Mouse (Mus musculus): ENCODE data around the gene Abcb9. TPM values are rescaled to one million over a fixed set of nuclear protein-coding genes. Genes with fewer than 3 reads are reported as not detected.

Gene Abcb9
- total RNA-seq (2021) = 10 to 100 TPM in 1 of 2 experiments, 1 to 10 TPM in 1; 8.9 to 10.7 TPM
- long read RNA-seq, experiment 1, transcript Abcb9-201 (12 exons, 3,661 nt) = major isoform, 10 of 14 reads
- long read RNA-seq, experiment 1, partial matches to known transcripts = 1 of 14 reads
- long read RNA-seq, experiment 1, other reads (novel, unspliced or antisense) = 3 of 14 reads
- long read RNA-seq, experiment 2, partial matches to known transcripts = 1 of 5 reads
- long read RNA-seq, experiment 2, other reads (novel, unspliced or antisense) = 1 of 5 reads

GRCm38 (mm10) chr5:124095596-124096232 is at the start of gene Abcb9:
TSS of gene Abcb9 (minus strand) at chr5:124095798.
- DNase-seq = peak; percentile 98

- DNase-seq = no peak
Observed at GRCm38 (mm10) chr5:124138066-124138465, 42.5 kb upstream of the Abcb9 start.

- DNase-seq = no peak
Observed at GRCm38 (mm10) chr5:124134261-124134660, 38.7 kb upstream of the Abcb9 start.

- DNase-seq = no peak
Observed at GRCm38 (mm10) chr5:124125093-124125492, 29.5 kb upstream of the Abcb9 start.

- no peak for DNase-seq
Observed at GRCm38 (mm10) chr5:124122357-124122756, 26.8 kb upstream of the Abcb9 start.

GRCm38 (mm10) chr5:124119204-124119603 is 23.6 kb upstream of the Abcb9 start:
- no peak for DNase-seq

GRCm38 (mm10) chr5:124115990-124116845 is 20.6 kb upstream of the Abcb9 start, which contains the start of gene Arl6ip4:
TSS of gene Arl6ip4 (plus strand) at chr5:124116089.
- peak; percentile 75 to 91 for DNase-seq

GRCm38 (mm10) chr5:124115531-124115930 is 19.9 kb upstream of the Abcb9 start:
- no peak for DNase-seq

- no peak for DNase-seq
Observed at GRCm38 (mm10) chr5:124114276-124115025, 18.9 kb upstream of the Abcb9 start.

- DNase-seq = peak; percentile 49 to 52
Observed at GRCm38 (mm10) chr5:124113030-124113429, 17.4 kb upstream of the Abcb9 start.

- no peak for DNase-seq
Observed at GRCm38 (mm10) chr5:124112531-124112930, 16.9 kb upstream of the Abcb9 start.

GRCm38 (mm10) chr5:124111742-124112497 is 16.3 kb upstream of the Abcb9 start, which contains the start of gene Ogfod2:
TSS of gene Ogfod2 (plus strand) at chr5:124112297.
- peak; percentile 96 to 97 for DNase-seq

GRCm38 (mm10) chr5:124111077-124111741 is 15.6 kb upstream of the Abcb9 start:
- DNase-seq = peak in 1 of 2 experiments; percentile 54

GRCm38 (mm10) chr5:124103552-124103951 is 8.0 kb upstream of the Abcb9 start:
- DNase-seq = no peak

- DNase-seq = no peak
Observed at GRCm38 (mm10) chr5:124103020-124103419, 7.4 kb upstream of the Abcb9 start.

GRCm38 (mm10) chr5:124102326-124102725 is 6.7 kb upstream of the Abcb9 start:
- DNase-seq = no peak

- no peak for DNase-seq
Observed at GRCm38 (mm10) chr5:124100128-124101044, 4.8 kb upstream of the Abcb9 start.

GRCm38 (mm10) chr5:124098923-124099322 is 3.3 kb upstream of the Abcb9 start:
- no peak for DNase-seq

GRCm38 (mm10) chr5:124095077-124095581 is 469 bp downstream of the Abcb9 start:
- peak in 1 of 2 experiments; percentile 33 for DNase-seq
